Mouse (Mus musculus) liver, postnatal 0 days (tissue): ENCODE data around the gene Ube3b. TPM values are rescaled to one million over a fixed set of nuclear protein-coding genes. Genes with fewer than 3 reads are reported as not detected.

Source experiments
- ATAC-seq: fragments of 200-750 bp; cut with Nextera tagmentation; 2 replicates; pipeline ENCODE4 v1.8.0; 2017; ENCODE audit warnings: mild to moderate bottlenecking, moderate library complexity
- DNase-seq: peaks from one replicate; pipeline ENCODE4 v3.0.0-alpha.2; 2016
- H3K27ac ChIP-seq: fragments of 300-500 bp; sonication (generic); 2 replicates; pipeline ENCODE4 v1.5.1; 2014; ENCODE audit warnings: antibody characterized with exemption, moderate library complexity, mild to moderate bottlenecking, low read depth
- H3K27me3 ChIP-seq: fragments of 300-500 bp; sonication (generic); 2 replicates; pipeline ENCODE4 v1.6.1; 2014; ENCODE audit warnings: low read length, control low read depth, mixed read lengths; ENCODE audit not compliant: insufficient read depth
- H3K36me3 ChIP-seq: fragments of 300-500 bp; sonication (generic); replicated peaks from 2 replicates; pipeline ENCODE4 v1.6.1; 2014; ENCODE audit warnings: mild to moderate bottlenecking, control low read depth, low read length, moderate library complexity, mixed read lengths; ENCODE audit not compliant: insufficient read depth
- H3K4me1 ChIP-seq: fragments of 300-500 bp; sonication (generic); 2 replicates; pipeline ENCODE4 v1.6.1; 2014; ENCODE audit warnings: antibody characterized with exemption, mild to moderate bottlenecking, control low read depth; ENCODE audit not compliant: insufficient read depth
- H3K4me2 ChIP-seq: fragments of 300-500 bp; sonication (generic); 2 replicates; pipeline ENCODE4 v1.6.1; 2014; ENCODE audit warnings: low read depth, mild to moderate bottlenecking, low read length, moderate library complexity, mixed read lengths
- H3K4me3 ChIP-seq: fragments of 300-500 bp; sonication (generic); 2 replicates; pipeline ENCODE4 v1.5.1; 2014; ENCODE audit warnings: low read depth, low read length
- H3K9ac ChIP-seq: fragments of 300-500 bp; sonication (generic); replicated peaks from 2 replicates; pipeline ENCODE4 v1.6.1; 2014; ENCODE audit warnings: mild to moderate bottlenecking, moderate library complexity
- H3K9me3 ChIP-seq: fragments of 300-500 bp; sonication (generic); 2 replicates; pipeline ENCODE4 v1.6.1; 2016; ENCODE audit warnings: mild to moderate bottlenecking, control low read depth, low read length, mixed read lengths
- CTCF ChIP-seq: sonication (generic); IDR thresholded peaks from 2 replicates; pipeline ENCODE4 v1.5.1; 2016; ENCODE audit warnings: antibody characterized with exemption, low read depth
- EP300 ChIP-seq: IDR thresholded peaks from 2 replicates; pipeline ENCODE4 v1.6.1; 2016; ENCODE audit warnings: antibody characterized with exemption, low read depth, mild to moderate bottlenecking
- WGBS: fragments of 180-500 bp; shearing (Covaris S2); extraction: QIAGEN DNeasy Blood & Tissue Kit; methylation state at CpG from one replicate; pipeline ENCODE4 v1.1.7; 2014; ENCODE audit not compliant: insufficient replicate concordance; 5-methylcytosine and 5-hydroxymethylcytosine counted together
- polyA plus RNA-seq: library from polyadenylated mRNA; unstranded; fragments of >200 nt; fragmentation: Nextera tagmentation; extraction: Ambion mirVana; gene quantifications from 2 replicates; pipeline ENCODE4 v1.2.1, GENCODE M21; 2015

The Ube3b gene
- polyA plus RNA-seq, 1 experiment from 2014 or later = 11.3 TPM

DNA sequence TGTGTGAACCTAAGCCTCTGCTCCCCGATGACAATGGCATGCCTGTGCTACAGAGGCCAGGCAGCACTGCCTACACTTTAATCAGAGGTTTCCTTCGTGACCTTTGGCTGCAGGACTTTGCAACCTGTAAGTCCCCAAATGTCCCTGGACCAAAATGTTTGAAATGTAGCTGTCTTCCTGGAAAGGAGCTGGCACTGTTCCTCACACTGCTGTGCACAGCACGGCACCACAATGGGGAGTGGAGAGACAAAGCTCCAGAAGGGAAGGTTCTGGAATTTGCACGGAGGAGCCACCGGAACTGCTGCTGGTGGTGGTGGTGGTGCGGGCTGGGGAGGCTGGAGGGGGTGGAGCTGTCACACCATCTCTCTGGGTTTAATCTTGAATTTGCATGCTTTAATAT, 46.3 kb downstream of the Ube3b start:
- ATAC-seq = no peak
- Histone ChIP-seq H3K4me1 (peaks cover 5% of the 10 kb centered on the region; the same call in 1 of the 2 replicates), H3K4me3 (no peak overlapping the region), H3K9ac (no peak overlapping the region), H3K36me3 (no peaks in the 10 kb centered on the region), H3K4me2 (no peak overlapping the region), H3K9me3 (no peaks in the 10 kb centered on the region), H3K27me3 (no peaks in the 10 kb centered on the region), H3K27ac (no peak overlapping the region)
- WGBS = 68% methylated on average over 6 of the region's 6 CpGs
- DNase-seq = no peak
- TF ChIP-seq CTCF = no peak
- no peak for TF ChIP-seq EP300

DNA sequence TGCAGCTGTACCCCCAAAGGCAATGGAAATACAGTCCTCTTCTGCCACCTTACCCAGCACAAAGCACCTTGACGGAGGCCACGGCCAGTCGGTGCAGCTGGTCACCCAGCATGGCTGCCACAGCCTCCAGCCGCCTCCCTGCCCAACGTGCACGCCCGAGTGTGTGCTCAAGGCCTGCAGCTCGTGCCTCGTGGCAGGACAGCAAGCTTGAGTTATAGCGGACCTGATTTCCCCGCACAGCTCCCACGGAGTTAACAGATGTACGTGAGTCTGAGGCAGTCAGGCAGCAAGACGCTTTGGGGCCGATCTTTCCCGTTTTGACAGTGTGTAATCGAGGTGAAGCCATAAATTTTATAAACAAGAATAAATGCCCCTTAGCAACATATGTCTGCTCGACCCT, 48.2 kb downstream of the Ube3b start:
- 73% methylated on average over 18 of the region's 18 CpGs for WGBS
- Histone ChIP-seq H3K9me3 (no peaks in the 10 kb centered on the region), H3K4me3 (no peak overlapping the region), H3K36me3 (no peaks in the 10 kb centered on the region), H3K27me3 (no peaks in the 10 kb centered on the region), H3K4me1 (no peaks in the 10 kb centered on the region), H3K27ac (no peak overlapping the region), H3K4me2 (no peak overlapping the region), H3K9ac (no peak overlapping the region)
- TF ChIP-seq CTCF = no peak
- TF ChIP-seq EP300 = no peak
- DNase-seq = no peak
- ATAC-seq = no peak

DNA sequence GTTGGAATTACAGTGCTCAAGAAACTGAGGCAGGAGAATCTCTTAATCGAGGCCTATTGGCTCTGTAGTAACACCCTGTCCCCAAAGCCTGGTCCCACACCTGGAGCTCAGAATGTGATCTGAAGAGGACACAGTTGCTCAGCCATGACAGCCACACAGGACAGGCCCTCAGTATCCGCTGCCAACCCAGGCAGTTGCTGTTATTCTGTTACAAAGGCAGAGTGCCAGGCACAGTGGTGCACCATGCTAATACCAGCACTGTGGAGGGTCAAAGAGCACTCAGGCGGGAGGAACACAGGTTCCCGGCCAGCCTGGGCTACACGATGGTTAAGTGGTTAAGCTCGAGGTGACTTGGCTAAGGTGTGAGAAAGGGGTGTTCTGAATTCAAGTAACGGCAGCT, 49.4 kb downstream of the Ube3b start:
- Histone ChIP-seq H3K27ac (no peak overlapping the region), H3K9me3 (no peaks in the 10 kb centered on the region), H3K36me3 (no peaks in the 10 kb centered on the region), H3K4me1 (no peaks in the 10 kb centered on the region), H3K4me2 (no peak overlapping the region), H3K9ac (no peak overlapping the region), H3K27me3 (no peaks in the 10 kb centered on the region), H3K4me3 (no peak overlapping the region)
- DNase-seq (no peak), ATAC-seq (no peak)
- no peak for TF ChIP-seq EP300
- no peak for TF ChIP-seq CTCF
- WGBS = 77% methylated on average over 7 of the region's 7 CpGs

DNA sequence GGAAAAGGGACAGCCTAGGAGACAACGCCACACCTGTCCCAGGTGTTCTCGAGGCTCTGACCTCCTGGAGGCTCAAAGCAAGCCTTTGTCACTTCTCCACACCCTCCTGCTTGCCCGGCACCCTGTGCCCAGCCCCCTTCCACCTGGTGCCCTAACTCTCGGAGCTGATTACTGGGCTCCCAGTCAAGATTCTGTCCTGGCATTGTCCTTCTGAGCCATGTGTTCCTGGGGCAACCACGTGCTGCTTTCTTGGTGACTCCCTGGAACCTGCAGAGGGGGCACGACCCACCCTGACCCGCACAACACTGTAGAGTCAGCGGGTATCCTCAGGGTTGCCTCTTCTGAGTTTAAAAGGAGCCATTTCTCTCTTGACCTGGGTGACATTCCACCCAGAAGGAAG, 54.0 kb downstream of the Ube3b start:
- H3K27ac ChIP-seq = no peak overlapping the region
- no peak overlapping the region for H3K4me3 ChIP-seq
- H3K4me1 ChIP-seq = no peaks in the 10 kb centered on the region
- TF ChIP-seq EP300 (no peak), CTCF (no peak)
- no peak overlapping the region for H3K9ac ChIP-seq
- ATAC-seq = no peak
- H3K36me3 ChIP-seq = peaks cover 4% of the 10 kb centered on the region; the same call in 1 of the 2 replicates
- H3K9me3 ChIP-seq = no peaks in the 10 kb centered on the region
- no peaks in the 10 kb centered on the region for H3K27me3 ChIP-seq
- no peak overlapping the region for H3K4me2 ChIP-seq
- no peak for DNase-seq
- 81% methylated on average over 8 of the region's 8 CpGs for WGBS

DNA sequence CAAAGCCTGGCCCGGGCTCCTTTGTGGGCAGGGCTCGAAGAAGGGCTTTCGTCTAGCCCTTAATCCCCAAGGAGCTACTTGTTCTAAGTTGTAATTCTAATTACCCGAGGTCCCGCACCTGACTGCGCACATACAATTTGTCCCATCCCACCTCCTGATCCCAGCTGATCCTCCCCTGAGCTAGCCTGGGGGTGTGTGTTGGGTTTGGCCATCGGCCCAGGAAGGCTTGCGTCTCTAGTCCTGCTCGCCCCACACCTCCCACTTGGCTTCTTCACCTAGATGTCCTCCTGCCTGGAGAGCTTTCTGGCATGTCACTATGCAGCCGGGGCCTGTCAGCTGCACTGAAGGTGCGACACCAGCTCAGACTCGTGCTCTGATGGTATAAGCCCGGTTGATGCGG, 55.2 kb downstream of the Ube3b start:
- no peaks in the 10 kb centered on the region for H3K9me3 ChIP-seq
- no peak for ATAC-seq
- H3K4me3 ChIP-seq = no peak overlapping the region
- DNase-seq = no peak
- peaks cover 4% of the 10 kb centered on the region; the same call in 1 of the 2 replicates for H3K36me3 ChIP-seq
- H3K4me1 ChIP-seq = no peaks in the 10 kb centered on the region
- no peak overlapping the region for H3K9ac ChIP-seq
- H3K4me2 ChIP-seq = no peak overlapping the region
- whole genome bisulfite sequencing = 78% methylated on average over 14 of the region's 14 CpGs
- TF ChIP-seq EP300 (no peak), CTCF (no peak)
- no peak overlapping the region for H3K27ac ChIP-seq
- H3K27me3 ChIP-seq = no peaks in the 10 kb centered on the region

DNA sequence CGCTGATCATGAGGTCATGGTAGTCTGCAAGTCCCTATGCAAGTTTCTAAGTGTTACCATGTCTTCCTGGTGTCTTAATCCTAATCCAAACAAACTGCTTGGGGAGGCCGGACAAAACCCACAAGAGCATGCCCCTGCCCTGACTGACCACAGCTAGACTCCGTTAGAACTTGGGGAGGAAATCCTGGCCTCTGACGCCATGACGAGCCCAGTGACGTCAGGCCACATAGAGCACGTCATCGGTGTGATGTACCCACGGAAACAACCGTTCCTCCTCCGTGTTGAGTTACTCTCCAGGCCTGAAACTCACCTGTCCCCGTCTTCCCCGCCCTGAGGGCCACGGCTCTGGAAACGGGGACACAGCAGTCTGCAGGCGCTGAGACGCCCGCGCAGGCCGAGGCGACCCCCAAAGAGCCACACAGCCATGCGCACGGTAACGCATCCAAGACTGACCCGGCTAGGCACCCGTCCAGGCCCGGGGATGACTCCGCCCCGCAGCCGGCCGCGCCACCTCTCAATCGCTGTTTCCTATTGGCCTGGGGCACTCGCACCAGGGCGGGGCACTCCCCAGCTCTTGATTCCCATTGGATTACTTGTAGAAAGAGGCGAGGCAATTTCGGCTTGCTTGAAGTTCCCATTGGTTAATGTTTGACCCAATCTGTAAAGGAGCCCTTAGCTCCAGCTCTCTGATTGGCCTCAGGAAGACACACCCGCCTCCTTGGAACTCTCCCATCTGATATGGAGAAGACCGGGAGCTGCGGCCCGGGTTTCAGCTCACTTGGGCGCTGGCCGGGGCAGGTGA, 63.4 kb downstream of the Ube3b start, which contains the start of the genes Mmab and Mvk:
Gene Mmab (minus strand): TSS at position 495 of the 802 bp plus-strand sequence.
Gene Mvk (plus strand): TSS at position 704 of the 802 bp plus-strand sequence.
- peak within 1 kb of the TSS; percentile 88 for H3K4me2 ChIP-seq
- peaks cover 11% of the 10 kb centered on the region; the same call in 1 of the 2 replicates for H3K4me1 ChIP-seq
- H3K27me3 ChIP-seq = no peaks in the 10 kb centered on the region
- TF ChIP-seq EP300 = peak; percentile 83
- no peak for TF ChIP-seq CTCF
- no peaks in the 10 kb centered on the region for H3K9me3 ChIP-seq
- WGBS = 2% methylated on average over 39 of the region's 43 CpGs
- H3K27ac ChIP-seq = peak within 1 kb of the TSS; percentile 64
- H3K9ac ChIP-seq = peak within 1 kb of the TSS; percentile 60
- H3K4me3 ChIP-seq = peak within 1 kb of the TSS; percentile 57
- ATAC-seq = peak; percentile 98
- peak; percentile 96 for DNase-seq
- H3K36me3 ChIP-seq = no peaks in the 10 kb centered on the region; the same call in 1 of the 2 replicates
